Mouse (Mus musculus) testis, postnatal 14 days (tissue): ENCODE measurements around the gene Slc25a3.
A peak's percentile ranks its signal among the peaks of the same experiment; 100 is the strongest.

Source experiments
- DNase-seq: peaks from one replicate; pipeline ENCODE4 v3.0.0; 2021; ENCODE audit warnings: low spot score

Gene Slc25a3

GRCm38 (mm10) chr10:91092812-91093211 is 31.0 kb downstream of the Slc25a3 start:
- no peak for DNase-seq

GRCm38 (mm10) chr10:91083393-91083927 is 40.4 kb downstream of the Slc25a3 start:
- DNase-seq: no peak

- peak; percentile 100 for DNase-seq
Measured at GRCm38 (mm10) chr10:91082550-91083392, 41.1 kb downstream of the Slc25a3 start, which contains the start of the genes Apaf1 and Ikbip. Gene Apaf1, minus strand, starts transcription at chr10:91082770. Gene Ikbip, plus strand, starts transcription at chr10:91082940.

- DNase-seq: no peak
Measured at GRCm38 (mm10) chr10:91081959-91082507, 41.8 kb downstream of the Slc25a3 start.

- DNase-seq: no peak
Measured at GRCm38 (mm10) chr10:91080540-91080939, 43.3 kb downstream of the Slc25a3 start.

- no peak for DNase-seq
Measured at GRCm38 (mm10) chr10:91076667-91077066, 47.2 kb downstream of the Slc25a3 start.

GRCm38 (mm10) chr10:91073345-91073744 is 50.5 kb downstream of the Slc25a3 start:
- DNase-seq: no peak

- no peak for DNase-seq
Measured at GRCm38 (mm10) chr10:91071768-91072167, 52.1 kb downstream of the Slc25a3 start.
